In the genomic region with DNA sequence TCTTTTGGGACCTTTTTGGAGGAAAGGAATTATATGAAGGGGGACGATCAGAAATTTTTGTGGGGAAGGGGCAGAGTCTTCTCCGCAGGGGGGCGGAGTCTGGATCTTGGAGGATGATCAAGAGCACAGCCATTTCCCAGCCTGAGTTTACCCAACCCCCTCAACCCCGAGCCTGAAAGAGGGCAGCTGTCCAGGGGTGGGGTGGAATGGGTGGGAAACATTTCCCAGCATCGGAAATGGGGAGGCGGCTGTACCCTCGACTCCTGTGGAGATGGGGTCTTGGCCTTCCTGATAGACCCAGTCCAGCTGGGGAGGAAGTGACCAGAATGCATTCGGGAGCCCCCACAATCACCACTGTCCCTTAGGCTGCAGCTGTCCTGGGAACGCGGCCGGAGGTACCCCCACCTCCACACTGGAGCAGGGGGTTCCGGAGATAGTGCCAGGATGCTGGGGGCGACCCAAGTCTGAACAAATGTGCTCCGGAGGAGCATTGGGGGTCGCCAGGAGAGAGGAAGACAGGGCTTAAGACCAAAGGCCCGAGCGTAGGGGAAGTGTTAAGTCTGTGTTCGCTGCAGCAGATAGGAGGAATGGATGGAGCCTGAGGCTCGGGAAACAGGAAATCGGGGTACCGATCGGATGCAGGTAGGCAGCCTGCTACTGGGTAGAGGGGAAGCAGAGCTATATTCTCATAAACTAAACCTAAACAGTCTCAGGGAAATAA, we compare ENCODE assay signal across 8 mouse cellular contexts. TPM values are rescaled to one million over a fixed set of nuclear protein-coding genes. Genes with fewer than 3 reads are reported as not detected.
DNase-seq lines count a peak whose midpoint lies in the region; ATAC-seq and TF ChIP-seq lines count a peak whose summit lies in the region.

No protein-coding gene starts in this region.

- peaks cover 36% of the 10 kb centered on the region for H3K4me1 ChIP-seq in embryonic facial prominence, embryonic 12.5 days
- peaks cover 39% of the 10 kb centered on the region for H3K4me1 ChIP-seq in heart, embryonic 13.5 days
- peaks cover 26% of the 10 kb centered on the region for H3K4me1 ChIP-seq in kidney, postnatal 0 days (replicated peaks; ENCODE audit: insufficient read depth, low read length)
- H3K4me1 ChIP-seq in testis, adult 2 months (ENCODE audit: control insufficient read depth, insufficient read depth, low read length) = peaks cover 29% of the 10 kb centered on the region

- peak overlapping the region; percentile 72 for H3K4me3 ChIP-seq in embryonic facial prominence, embryonic 12.5 days
- H3K4me3 ChIP-seq in heart, embryonic 13.5 days = peak overlapping the region; percentile 99
- peak overlapping the region; percentile 97 for H3K4me3 ChIP-seq in kidney, postnatal 0 days (replicated peaks; ENCODE audit: low read depth, low read length)
- peak overlapping the region; percentile 12; the same call in 1 of the 2 replicates for H3K4me3 ChIP-seq in macrophage (ENCODE audit: inconsistent target)
- peak overlapping the region; percentile 72 for H3K4me3 ChIP-seq in testis, adult 2 months (ENCODE audit: control insufficient read depth, low read depth, low read length)

- H3K36me3 ChIP-seq in embryonic facial prominence, embryonic 12.5 days = no peaks in the 10 kb centered on the region
- H3K36me3 ChIP-seq in heart, embryonic 13.5 days = peaks cover under 1% of the 10 kb centered on the region; the same call in 1 of the 2 replicates
- no peaks in the 10 kb centered on the region for H3K36me3 ChIP-seq in kidney, postnatal 0 days (ENCODE audit: insufficient read depth, low read length)
- H3K36me3 ChIP-seq in macrophage (ENCODE audit: inconsistent target) = no peaks in the 10 kb centered on the region
- H3K36me3 ChIP-seq in testis, adult 2 months (ENCODE audit: control insufficient read depth, insufficient read depth, low read length) = no peaks in the 10 kb centered on the region

- 2% methylated on average over 22 of the region's 22 CpGs for WGBS in embryonic facial prominence, embryonic 12.5 days
- 2% methylated on average over 22 of the region's 22 CpGs for WGBS in heart, embryonic 13.5 days
- 3% methylated on average over 22 of the region's 22 CpGs for WGBS in kidney, postnatal 0 days
- 8% methylated on average over 22 of the region's 22 CpGs for WGBS in macrophage (ENCODE audit: missing documents)

- H3K27me3 ChIP-seq in embryonic facial prominence, embryonic 12.5 days = no peaks in the 10 kb centered on the region
- H3K27me3 ChIP-seq in heart, embryonic 13.5 days (replicated peaks) = no peaks in the 10 kb centered on the region
- no peaks in the 10 kb centered on the region for H3K27me3 ChIP-seq in kidney, postnatal 0 days (ENCODE audit: insufficient read depth, low read length)
- H3K27me3 ChIP-seq in testis, adult 2 months (ENCODE audit: control insufficient read depth, insufficient read depth, low read length) = no peaks in the 10 kb centered on the region

- peak overlapping the region; percentile 81 for H3K9ac ChIP-seq in embryonic facial prominence, embryonic 12.5 days
- peak overlapping the region; percentile 100 for H3K9ac ChIP-seq in heart, embryonic 13.5 days
- H3K9ac ChIP-seq in kidney, postnatal 0 days (ENCODE audit: low read depth, low read length) = peak overlapping the region; percentile 97

- DNase-seq in cerebellum, adult 11 months = peak; percentile 63
- peak; percentile 83 for DNase-seq in Muller cell, postnatal 12 days (ENCODE audit: inconsistent ontology term)
- peak; percentile 87 for DNase-seq in kidney, postnatal 0 days (ENCODE audit: low spot score)

- H3K79me2 ChIP-seq in macrophage (ENCODE audit: inconsistent target) = peaks cover 34% of the 10 kb centered on the region

- peak overlapping the region; percentile 99 for H3K27ac ChIP-seq in embryonic facial prominence, embryonic 12.5 days
- peak overlapping the region; percentile 100 for H3K27ac ChIP-seq in heart, embryonic 13.5 days (replicated peaks)
- peak overlapping the region; percentile 96 for H3K27ac ChIP-seq in kidney, postnatal 0 days
- H3K27ac ChIP-seq in macrophage = no peak overlapping the region
- H3K27ac ChIP-seq in testis, adult 2 months (ENCODE audit: control insufficient read depth, insufficient read depth, low read depth, low read length) = peak overlapping the region; percentile 64

- ATAC-seq in cerebellum, adult (ENCODE audit: insufficient number of reproducible peaks, low FRiP score, low TSS enrichment) = no peak
- no peak; the same call in 1 of the 2 replicates for ATAC-seq in embryonic facial prominence, embryonic 12.5 days (ENCODE audit: insufficient number of reproducible peaks, insufficient read depth, low FRiP score, low TSS enrichment)
- ATAC-seq in heart, embryonic 13.5 days (ENCODE audit: extremely low read depth, insufficient number of reproducible peaks, low FRiP score, low TSS enrichment) = no peak
- ATAC-seq in kidney, postnatal 0 days (replicated peaks; ENCODE audit: low FRiP score, low read depth) = peak; percentile 12; the same call in 1 of the 2 replicates

- H3K4me2 ChIP-seq in embryonic facial prominence, embryonic 12.5 days (replicated peaks) = peak overlapping the region; percentile 97
- H3K4me2 ChIP-seq in heart, embryonic 13.5 days = peak overlapping the region; percentile 96
- H3K4me2 ChIP-seq in kidney, postnatal 0 days (ENCODE audit: low read length) = peak overlapping the region; percentile 81

- no peak for TF ChIP-seq CTCF in kidney, postnatal 0 days (IDR thresholded peaks at IDR 0.05; ENCODE audit: low read depth)
- no peak for TF ChIP-seq CTCF in testis, adult 2 months (IDR thresholded peaks at IDR 0.05; ENCODE audit: control insufficient read depth, insufficient read depth, insufficient replicate concordance, low read depth, low read length)

- no peaks in the 10 kb centered on the region for H3K9me3 ChIP-seq in embryonic facial prominence, embryonic 12.5 days
- H3K9me3 ChIP-seq in heart, embryonic 13.5 days = no peaks in the 10 kb centered on the region
- H3K9me3 ChIP-seq in kidney, postnatal 0 days (replicated peaks; ENCODE audit: low read length) = no peaks in the 10 kb centered on the region

- TF ChIP-seq POLR2A in testis, adult 2 months (IDR thresholded peaks at IDR 0.05; ENCODE audit: control insufficient read depth, low read depth, low read length) = no peak

RNA-seq across cellular contexts. Expression of a gene that starts 0.7 kb away (rescaled TPM):
- 20.0 and 20.8 TPM in 2 replicates for polyA plus RNA-seq in embryonic facial prominence, embryonic 12.5 days (2016; fragmentation: Nextera tagmentation; extraction: Ambion mirVana)
- polyA plus RNA-seq in heart, embryonic 13.5 days (2015; fragmentation: Nextera tagmentation; extraction: Ambion mirVana) = 11.2 and 14.3 TPM in 2 replicates
- polyA plus RNA-seq in kidney, postnatal 0 days (2015; fragmentation: Nextera tagmentation; extraction: Ambion mirVana) = 12.7 and 18.6 TPM in 2 replicates
- 10 to 100 TPM in 15 of 26 experiments, 1 to 10 TPM in 11; 7.1 to 19.7 (median 10.7) TPM for total RNA-seq in macrophage (2018; cell fraction: chromatin; rRNA removed)
- total RNA-seq in macrophage (2018; cell fraction: cytosol; rRNA removed) = 10 to 100 TPM in 24 of 26 experiments, 1 to 10 TPM in 2; 8.5 to 19.3 (median 12.5) TPM
- total RNA-seq in macrophage (2018; cell fraction: nucleus; rRNA removed) = 10 to 100 TPM in 19 of 26 experiments, 1 to 10 TPM in 7; 6.8 to 20.6 (median 13.6) TPM
- polyA plus RNA-seq in macrophage (2018) = 11.9 to 14.5 TPM (median 14.2 TPM) in 3 replicates
- polyA plus RNA-seq in testis, adult 2 months (2012; rRNA removed) = 40.4 and 44.1 TPM in 2 replicates

RNA-seq across cellular contexts. Expression of a gene that starts 13.6 kb away (rescaled TPM):
- polyA plus RNA-seq in embryonic facial prominence, embryonic 12.5 days (2016; fragmentation: Nextera tagmentation; extraction: Ambion mirVana) = 15.9 and 17.4 TPM in 2 replicates
- 7.8 and 8.2 TPM in 2 replicates for polyA plus RNA-seq in heart, embryonic 13.5 days (2015; fragmentation: Nextera tagmentation; extraction: Ambion mirVana)
- 7.8 and 9.8 TPM in 2 replicates for polyA plus RNA-seq in kidney, postnatal 0 days (2015; fragmentation: Nextera tagmentation; extraction: Ambion mirVana)
- 10 to 100 TPM; 15.6 to 63.9 (median 38.0) TPM for total RNA-seq in macrophage (2018; cell fraction: chromatin; rRNA removed)
- total RNA-seq in macrophage (2018; cell fraction: cytosol; rRNA removed) = 10 to 100 TPM; 50.6 to 70.6 (median 58.9) TPM
- total RNA-seq in macrophage (2018; cell fraction: nucleus; rRNA removed) = 10 to 100 TPM; 21.7 to 69.9 (median 44.3) TPM
- polyA plus RNA-seq in macrophage (2018) = 51.8 to 78.1 TPM (median 55.3 TPM) in 3 replicates
- 91.9 and 94.8 TPM in 2 replicates for polyA plus RNA-seq in testis, adult 2 months (2012; rRNA removed)

RNA-seq across cellular contexts. Expression of a gene that starts 16.3 kb away (rescaled TPM):
- 45.7 and 47.0 TPM in 2 replicates for polyA plus RNA-seq in embryonic facial prominence, embryonic 12.5 days (2016; fragmentation: Nextera tagmentation; extraction: Ambion mirVana)
- 22.9 and 23.4 TPM in 2 replicates for polyA plus RNA-seq in heart, embryonic 13.5 days (2015; fragmentation: Nextera tagmentation; extraction: Ambion mirVana)
- polyA plus RNA-seq in kidney, postnatal 0 days (2015; fragmentation: Nextera tagmentation; extraction: Ambion mirVana) = 22.0 and 23.3 TPM in 2 replicates
- 100 to 1,000 TPM in 24 of 26 experiments, 10 to 100 TPM in 2; 63.5 to 495 (median 311) TPM for total RNA-seq in macrophage (2018; cell fraction: chromatin; rRNA removed)
- 100 to 1,000 TPM; 146 to 312 (median 230) TPM for total RNA-seq in macrophage (2018; cell fraction: cytosol; rRNA removed)
- total RNA-seq in macrophage (2018; cell fraction: nucleus; rRNA removed) = 100 to 1,000 TPM; 124 to 500 (median 278) TPM
- polyA plus RNA-seq in macrophage (2018) = 88.9 to 139 TPM (median 118 TPM) in 3 replicates
- polyA plus RNA-seq in testis, adult 2 months (2012; rRNA removed) = 41.8 and 42.1 TPM in 2 replicates

RNA-seq across cellular contexts. Expression of a gene that starts 30.0 kb away (rescaled TPM):
- 2.9 and 3.0 TPM in 2 replicates for polyA plus RNA-seq in embryonic facial prominence, embryonic 12.5 days (2016; fragmentation: Nextera tagmentation; extraction: Ambion mirVana)
- 2.1 TPM in 2 replicates for polyA plus RNA-seq in heart, embryonic 13.5 days (2015; fragmentation: Nextera tagmentation; extraction: Ambion mirVana)
- polyA plus RNA-seq in kidney, postnatal 0 days (2015; fragmentation: Nextera tagmentation; extraction: Ambion mirVana) = 1.9 and 2.1 TPM in 2 replicates
- total RNA-seq in macrophage (2018; cell fraction: chromatin; rRNA removed) = 10 to 100 TPM in 4 of 26 experiments, 1 to 10 TPM in 21, under 1 TPM in 1; 0.87 to 15.3 (median 5.3) TPM
- 1 to 10 TPM; 1.2 to 8.6 (median 5.0) TPM for total RNA-seq in macrophage (2018; cell fraction: cytosol; rRNA removed)
- 10 to 100 TPM in 3 of 26 experiments, 1 to 10 TPM in 22, under 1 TPM in 1; 0.96 to 15.9 (median 4.5) TPM for total RNA-seq in macrophage (2018; cell fraction: nucleus; rRNA removed)
- polyA plus RNA-seq in macrophage (2018) = 4.1 to 4.8 TPM (median 4.5 TPM) in 3 replicates
- polyA plus RNA-seq in testis, adult 2 months (2012; rRNA removed) = 29.4 and 31.9 TPM in 2 replicates

RNA-seq across cellular contexts. Expression of a gene that starts 30.8 kb away (rescaled TPM):
- polyA plus RNA-seq in embryonic facial prominence, embryonic 12.5 days (2016; fragmentation: Nextera tagmentation; extraction: Ambion mirVana) = 13.7 and 14.9 TPM in 2 replicates
- 5.3 and 6.6 TPM in 2 replicates for polyA plus RNA-seq in heart, embryonic 13.5 days (2015; fragmentation: Nextera tagmentation; extraction: Ambion mirVana)
- polyA plus RNA-seq in kidney, postnatal 0 days (2015; fragmentation: Nextera tagmentation; extraction: Ambion mirVana) = 13.9 and 15.6 TPM in 2 replicates
- total RNA-seq in macrophage (2018; cell fraction: chromatin; rRNA removed) = 10 to 100 TPM in 10 of 26 experiments, 1 to 10 TPM in 15, under 1 TPM in 1; 0.62 to 26.5 (median 6.3) TPM
- 1 to 10 TPM; 1.6 to 9.0 (median 5.1) TPM for total RNA-seq in macrophage (2018; cell fraction: cytosol; rRNA removed)
- 10 to 100 TPM in 4 of 26 experiments, 1 to 10 TPM in 22; 1.8 to 19.3 (median 5.6) TPM for total RNA-seq in macrophage (2018; cell fraction: nucleus; rRNA removed)
- 2.2 to 9.2 TPM (median 3.1 TPM) in 3 replicates for polyA plus RNA-seq in macrophage (2018)
- polyA plus RNA-seq in testis, adult 2 months (2012; rRNA removed) = 26.0 and 27.1 TPM in 2 replicates

Comparison
In these comparisons a context has a peak if more than half of its experiments do, and no peak if none do; other contexts are left out.
1. H3K4me3 ChIP-seq: peak in every context shown above with its lines; median percentile 99 in heart, embryonic 13.5 days; 97 in kidney, postnatal 0 days; 72 in embryonic facial prominence, embryonic 12.5 days; 72 in testis, adult 2 months; 12 in macrophage.